Mouse (Mus musculus): Measurements from ENCODE around the gene Crb1.

DNA sequence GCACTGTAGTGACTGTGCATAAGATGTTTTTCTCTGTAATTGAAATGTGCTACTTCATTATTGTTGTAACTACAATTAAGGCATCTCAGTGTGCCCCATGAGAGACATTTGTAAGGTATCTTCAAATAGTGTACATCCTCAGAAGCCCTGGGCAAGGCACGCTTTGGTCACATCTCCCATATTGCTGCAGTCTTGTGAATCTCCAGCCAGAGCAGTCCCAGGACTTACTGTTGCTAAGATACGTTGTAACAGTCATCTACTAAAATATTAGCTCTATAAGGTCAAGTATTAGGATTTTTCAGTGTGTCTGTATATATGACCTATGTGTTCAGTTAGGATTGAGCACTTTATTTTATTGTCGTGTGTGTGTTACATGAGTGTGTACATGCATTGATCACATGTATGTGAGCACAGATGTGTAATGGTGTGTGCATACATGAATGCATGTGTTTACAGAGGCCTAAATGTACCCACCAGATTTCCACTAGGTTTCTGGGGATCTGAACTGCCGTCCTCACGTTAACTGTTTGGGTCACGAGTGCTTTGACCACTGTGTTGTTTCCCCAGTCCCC, 30.8 kb downstream of the Crb1 start:
- no peak for TF ChIP-seq POLR2AphosphoS5 (IDR thresholded peaks at IDR 0.05; ENCODE audit: insufficient replicate concordance, low read depth, low read length)
- TF ChIP-seq CTCF (IDR thresholded peaks at IDR 0.05; ENCODE audit: low read depth, low read length) = no peak

All from G1E (cell line).